Mouse (Mus musculus): ENCODE measurements around the gene Odam.

Gene Odam
- long read RNA-seq, experiment 1, result 0 reads
- long read RNA-seq, experiment 2, result 0 reads

DNA sequence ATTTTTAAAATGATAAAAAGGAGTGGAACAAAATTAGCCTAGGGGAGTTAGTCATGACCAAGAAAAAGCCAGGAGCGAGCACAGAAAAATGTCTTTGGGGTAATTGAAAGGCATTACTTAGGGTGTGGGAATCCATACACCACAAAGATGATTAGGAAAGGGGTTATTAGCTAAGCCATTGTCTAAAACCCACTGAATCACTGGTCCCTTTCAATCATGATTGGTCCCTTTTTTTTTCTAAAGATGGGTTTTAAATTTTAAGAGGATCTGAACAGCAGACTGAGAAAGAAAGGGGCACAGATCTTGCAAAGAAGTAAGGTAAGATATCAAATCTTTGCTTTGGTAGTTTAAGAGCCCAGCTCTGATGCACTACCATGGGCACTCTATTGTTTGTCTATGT lies at the start of gene Odam:
Odam (plus strand) TSS at position 301 of the 400 bp plus-strand sequence.
- intact Hi-C loops (cut with DNase I), result no loop called here

DNA sequence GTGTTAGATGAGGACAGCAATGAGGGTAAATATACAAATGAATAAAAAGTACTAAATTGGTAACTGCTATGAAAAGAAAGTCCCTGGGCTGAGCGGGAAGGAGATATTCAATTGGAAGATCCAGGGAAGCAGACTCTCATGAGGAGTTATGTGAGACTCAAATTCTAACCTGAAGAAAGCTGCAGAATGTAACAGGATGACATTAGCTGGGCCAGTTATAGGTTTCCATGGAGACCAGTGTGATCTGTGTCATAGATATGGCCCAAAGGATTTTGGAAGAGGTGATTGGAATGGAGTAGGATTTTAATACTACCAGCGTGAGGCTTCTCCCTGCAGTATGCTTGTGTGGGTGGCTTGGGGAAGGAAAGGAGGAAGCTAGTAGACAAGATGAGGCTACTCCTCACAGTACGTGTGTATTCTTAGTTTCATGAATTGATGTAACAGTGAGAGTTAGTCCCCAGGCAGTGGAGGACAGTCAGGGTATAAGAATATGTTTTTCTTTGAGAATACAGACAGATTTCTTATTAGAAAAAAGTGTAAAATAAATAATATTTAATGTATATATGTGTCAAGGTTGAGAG lies 29.6 kb upstream of the Odam start:
- intact Hi-C loops (cut with DNase I), result no loop called here

DNA sequence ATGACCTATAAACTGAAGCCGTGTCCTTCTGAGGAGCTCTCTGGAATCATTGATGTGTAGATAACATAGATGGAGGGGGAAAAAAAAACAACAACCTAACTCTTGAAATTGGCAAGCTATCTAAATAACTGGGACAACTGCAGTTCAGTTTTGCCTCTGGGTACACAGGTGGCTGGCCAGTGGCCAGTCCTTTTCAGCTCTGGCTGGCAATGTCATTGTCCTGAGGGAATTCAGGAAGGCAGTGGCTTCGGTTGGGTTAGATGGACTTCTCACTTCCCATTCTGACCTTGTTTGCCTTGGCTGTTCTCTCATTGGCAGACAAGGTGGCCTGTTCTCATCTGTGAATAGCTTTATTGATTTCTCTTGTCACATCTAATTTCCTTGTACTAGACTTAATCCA lies 14.7 kb upstream of the Odam start:
- intact Hi-C loops (cut with DNase I), result loop anchor here (10.0 kb wide), 1 partner anchor 525 kb away; no protein-coding TSS in a partner anchor

DNA sequence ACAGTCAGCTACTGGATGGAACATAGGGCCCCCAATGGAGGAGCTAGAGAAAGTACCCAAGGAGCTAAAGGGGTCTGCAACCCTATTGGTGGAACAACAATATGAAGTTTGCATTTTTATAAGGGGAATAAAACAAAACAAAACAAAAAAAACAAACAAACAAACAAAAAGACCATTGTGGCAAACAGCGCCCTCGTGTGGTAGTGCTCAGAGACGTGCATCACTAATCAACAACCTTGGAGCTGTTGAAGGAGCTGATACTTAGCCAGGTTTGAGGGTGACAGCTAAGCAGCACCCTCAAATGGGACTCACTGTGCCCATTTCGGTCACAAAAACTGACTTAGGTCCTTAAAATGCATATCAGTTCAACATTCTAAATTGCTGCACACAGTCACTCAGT lies 13.4 kb upstream of the Odam start:
- intact Hi-C loops (cut with DNase I), result loop anchor here (10.0 kb wide), 1 partner anchor 523 kb away; no protein-coding TSS in a partner anchor

DNA sequence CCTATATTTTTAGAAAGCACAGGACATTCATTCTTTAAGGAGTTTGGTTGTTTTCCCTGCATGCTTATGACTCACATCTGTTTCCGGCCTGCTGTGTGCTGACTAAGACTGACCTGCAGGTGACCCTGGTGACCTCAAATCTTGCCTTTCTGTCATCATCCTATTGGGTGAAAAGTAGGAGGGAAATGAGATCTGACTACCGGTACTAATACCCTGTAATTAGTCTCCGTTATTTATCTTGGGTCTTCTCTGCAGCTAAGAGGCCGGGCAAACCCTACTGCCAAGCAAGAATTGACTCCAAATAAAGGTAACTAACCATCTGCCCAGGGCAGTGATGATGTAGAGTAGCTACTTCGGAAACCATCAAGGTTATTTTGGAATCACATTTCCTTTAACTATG lies 40.5 kb downstream of the Odam start, which contains the start of gene Csn3:
Csn3 (plus strand) TSS at position 208 of the 400 bp plus-strand sequence.
- intact Hi-C loops (cut with DNase I), result no loop called here

DNA sequence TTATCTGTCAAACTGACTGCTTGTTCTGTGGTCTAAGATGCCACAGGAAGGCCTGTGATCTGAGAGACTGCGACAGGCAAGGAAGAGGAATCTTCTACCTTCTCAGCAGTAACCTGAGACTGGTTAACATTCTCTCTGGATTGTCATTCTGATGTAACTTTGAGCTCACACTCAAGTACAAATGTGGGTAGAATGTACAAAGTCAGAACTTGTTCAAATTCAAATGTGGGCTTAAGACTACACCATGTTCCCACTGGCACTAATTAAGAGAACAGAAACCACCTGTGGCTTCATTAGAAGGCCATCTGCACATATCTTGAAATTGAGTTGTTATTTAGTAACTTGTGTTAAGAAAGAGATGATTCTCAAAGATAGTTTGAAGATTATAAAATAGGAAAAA lies 46.8 kb downstream of the Odam start:
- intact Hi-C loops (cut with DNase I), result no loop called here

DNA sequence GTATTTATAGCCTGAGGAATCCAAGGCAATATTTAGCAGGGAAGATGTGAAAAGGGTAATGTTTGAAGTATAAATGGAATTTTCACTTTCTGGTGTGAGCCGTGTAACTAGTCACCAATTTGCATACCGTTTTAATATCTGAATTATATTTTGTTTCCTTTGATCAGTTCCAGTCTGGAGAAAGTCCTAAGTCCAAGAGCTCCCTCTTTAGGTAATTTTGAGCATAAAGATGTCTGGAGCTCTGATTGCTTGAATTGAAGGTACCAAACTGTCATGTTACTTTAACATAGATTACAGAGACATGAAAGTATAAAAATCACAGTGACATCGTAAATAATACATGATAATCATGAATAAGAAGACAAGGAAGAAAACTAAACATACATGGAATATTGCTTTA lies 55.9 kb downstream of the Odam start:
- intact Hi-C loops (cut with DNase I), result no loop called here

DNA sequence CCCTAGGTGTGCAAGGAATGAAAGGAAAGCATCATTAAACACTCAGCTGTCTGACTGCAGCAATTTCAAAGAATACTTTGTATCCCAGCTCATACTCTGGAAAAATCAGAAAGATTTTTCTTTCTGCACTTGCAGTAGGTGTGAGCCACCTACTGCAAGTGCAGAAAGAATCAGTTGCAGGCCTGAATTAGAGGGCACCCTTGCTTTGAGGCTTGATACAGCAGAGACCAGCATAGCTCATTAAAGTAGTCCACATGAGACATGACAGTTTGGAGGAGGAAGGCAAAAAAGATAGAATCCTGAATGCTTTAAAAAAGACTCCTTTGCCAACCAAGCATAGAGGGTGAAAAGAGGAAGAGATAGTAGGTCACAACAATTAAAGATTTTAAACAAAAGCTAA lies 57.7 kb downstream of the Odam start:
- intact Hi-C loops (cut with DNase I), result no loop called here

Data from adrenal gland (tissue).